Mouse (Mus musculus): ENCODE data around the gene Smtnl1. TPM values are rescaled to one million over a fixed set of nuclear protein-coding genes. Genes with fewer than 3 reads are reported as not detected.

The Smtnl1 gene
- polyA plus RNA-seq, 1 experiment from 2014 or later = not detected

Other genes with a start within 250 kb of the Smtnl1 start
- gene Ctnnd1, start 171.9 kb downstream of the Smtnl1 start, polyA plus RNA-seq (2014; fragmentation: Nextera tagmentation; extraction: Ambion mirVana) = 63.5 and 68.2 TPM in 2 replicates
- 0.39 and 0.45 TPM in 2 replicates for gene Btbd18, start 163.6 kb downstream of the Smtnl1 start, polyA plus RNA-seq (2014; fragmentation: Nextera tagmentation; extraction: Ambion mirVana)
- 262 and 316 TPM in 2 replicates for gene Selenoh, start 151.9 kb downstream of the Smtnl1 start, polyA plus RNA-seq (2014; fragmentation: Nextera tagmentation; extraction: Ambion mirVana)
- gene Gm28635, start 144.6 kb downstream of the Smtnl1 start, polyA plus RNA-seq (2014; fragmentation: Nextera tagmentation; extraction: Ambion mirVana) = not detected in 2 replicates
- 38.3 and 38.6 TPM in 2 replicates for gene Med19, start 144.2 kb downstream of the Smtnl1 start, polyA plus RNA-seq (2014; fragmentation: Nextera tagmentation; extraction: Ambion mirVana)
- 119 and 130 TPM in 2 replicates for gene Tmx2, start 143.5 kb downstream of the Smtnl1 start, polyA plus RNA-seq (2014; fragmentation: Nextera tagmentation; extraction: Ambion mirVana)
- 35.9 and 36.5 TPM in 2 replicates for gene Zdhhc5, start 107.5 kb downstream of the Smtnl1 start, polyA plus RNA-seq (2014; fragmentation: Nextera tagmentation; extraction: Ambion mirVana)
- gene Clp1, start 95.3 kb downstream of the Smtnl1 start, polyA plus RNA-seq (2014; fragmentation: Nextera tagmentation; extraction: Ambion mirVana) = 26.7 and 28.9 TPM in 2 replicates
- gene Ypel4, start 88.6 kb downstream of the Smtnl1 start, polyA plus RNA-seq (2014; fragmentation: Nextera tagmentation; extraction: Ambion mirVana) = 9.3 and 10.7 TPM in 2 replicates
- 5.1 and 5.9 TPM in 2 replicates for gene Gm19426, start 79.0 kb downstream of the Smtnl1 start, polyA plus RNA-seq (2014; fragmentation: Nextera tagmentation; extraction: Ambion mirVana)
- gene Serping1, start 47.2 kb downstream of the Smtnl1 start, polyA plus RNA-seq (2014; fragmentation: Nextera tagmentation; extraction: Ambion mirVana) = 84.2 and 93.7 TPM in 2 replicates
- 36.2 and 38.0 TPM in 2 replicates for gene Ube2l6, start 23.8 kb downstream of the Smtnl1 start, polyA plus RNA-seq (2014; fragmentation: Nextera tagmentation; extraction: Ambion mirVana)
- 50.2 and 60.2 TPM in 2 replicates for gene Timm10, start 4.3 kb upstream of the Smtnl1 start, polyA plus RNA-seq (2014; fragmentation: Nextera tagmentation; extraction: Ambion mirVana)
- 19.8 and 21.1 TPM in 2 replicates for gene Slc43a1, start 16.2 kb upstream of the Smtnl1 start, polyA plus RNA-seq (2014; fragmentation: Nextera tagmentation; extraction: Ambion mirVana)
- gene Rtn4rl2, start 64.1 kb upstream of the Smtnl1 start, polyA plus RNA-seq (2014; fragmentation: Nextera tagmentation; extraction: Ambion mirVana) = 0.59 and 0.74 TPM in 2 replicates
- gene Slc43a3, start 113.9 kb upstream of the Smtnl1 start, polyA plus RNA-seq (2014; fragmentation: Nextera tagmentation; extraction: Ambion mirVana) = 40.4 and 40.5 TPM in 2 replicates
- gene Prg2, start 157.8 kb upstream of the Smtnl1 start, polyA plus RNA-seq (2014; fragmentation: Nextera tagmentation; extraction: Ambion mirVana) = 0.42 TPM in 1 of 2 replicates, not detected in the other
- 0.60 TPM in 1 of 2 replicates, not detected in the other for gene Prg3, start 165.6 kb upstream of the Smtnl1 start, polyA plus RNA-seq (2014; fragmentation: Nextera tagmentation; extraction: Ambion mirVana)
- gene Ssrp1, start 214.6 kb upstream of the Smtnl1 start, polyA plus RNA-seq (2014; fragmentation: Nextera tagmentation; extraction: Ambion mirVana) = 277 and 280 TPM in 2 replicates
- gene P2rx3, start 214.8 kb upstream of the Smtnl1 start, polyA plus RNA-seq (2014; fragmentation: Nextera tagmentation; extraction: Ambion mirVana) = 0.67 and 0.68 TPM in 2 replicates
- 13.3 and 15.6 TPM in 2 replicates for gene Tnks1bp1, start 225.4 kb upstream of the Smtnl1 start, polyA plus RNA-seq (2014; fragmentation: Nextera tagmentation; extraction: Ambion mirVana)